Mouse (Mus musculus): ENCODE data around the gene Psg27.
"Not testable (repeated sequence)": the region's sequence is repeated elsewhere in the genome, so short reads cannot be mapped to it uniquely, and the experiment has no call there.

The Psg27 gene

DNA sequence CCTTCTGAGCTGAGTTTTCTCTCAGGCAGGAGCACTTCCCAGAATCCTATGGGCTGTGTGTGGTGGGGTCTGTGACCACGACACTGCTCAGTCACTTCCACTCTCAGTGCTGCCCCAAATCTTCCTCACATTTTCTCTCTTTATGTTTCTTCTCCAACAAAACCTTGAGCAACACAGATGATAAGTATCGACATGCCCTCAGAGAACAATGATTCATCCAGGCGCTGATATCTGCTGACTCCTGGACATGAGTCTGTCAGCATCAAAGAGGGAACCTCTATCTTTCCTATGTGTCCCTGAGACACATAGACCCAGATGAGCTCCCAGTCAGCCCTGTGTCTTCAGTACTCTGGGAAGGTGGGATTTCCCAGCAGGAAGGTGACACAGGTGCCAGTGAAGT is at the start of gene Psg27:
Psg27 (minus strand) TSS at position 101 of the 400 bp plus-strand sequence.
- no peak for DNase-seq (ENCODE audit: low spot score in 2 of 2)

DNA sequence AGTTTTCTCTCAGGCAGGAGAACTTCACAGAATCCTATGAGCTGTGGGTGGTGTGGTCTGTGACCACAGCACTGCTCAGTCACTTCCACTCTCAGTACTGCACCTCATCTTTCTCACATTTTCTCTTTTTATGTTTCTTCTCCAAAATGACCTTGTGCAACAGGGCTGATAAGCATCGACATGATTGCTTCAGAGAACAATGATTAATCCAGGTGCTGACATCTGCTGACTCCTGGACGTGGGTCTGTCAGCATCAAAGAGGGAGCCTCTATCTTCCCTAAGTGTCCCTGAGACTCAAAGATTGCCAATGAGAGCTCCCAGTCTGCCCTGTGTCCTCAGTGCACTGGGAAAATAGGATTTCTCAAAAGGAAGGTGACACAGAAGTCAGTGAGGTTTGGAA is 49.3 kb upstream of the Psg27 start, which contains the start of gene Psg23:
Psg23 (minus strand) TSS at position 101 of the 400 bp plus-strand sequence.
- DNase-seq (ENCODE audit: low spot score in 2 of 2) = not testable (repeated sequence)

DNA sequence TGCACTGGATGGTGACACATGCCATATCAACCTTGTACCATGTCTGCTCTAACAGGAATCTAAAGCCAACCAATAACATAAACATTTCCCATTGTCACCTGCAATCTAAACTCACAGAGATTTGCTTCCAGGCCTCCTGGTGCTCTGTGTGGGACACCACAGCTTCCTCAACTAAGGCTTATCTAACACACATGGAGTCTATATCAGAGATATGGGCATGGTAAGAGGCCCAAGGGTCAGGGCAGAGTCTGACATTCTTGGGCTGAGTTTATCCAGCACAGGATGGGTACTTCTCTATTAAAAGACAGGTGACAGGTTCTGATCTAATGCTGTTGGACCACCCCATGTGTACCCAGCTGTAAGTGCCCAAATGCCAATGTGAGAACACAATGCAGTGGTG is 7.3 kb downstream of the Psg27 start:
- DNase-seq (ENCODE audit: low spot score in 2 of 2) = no peak

DNA sequence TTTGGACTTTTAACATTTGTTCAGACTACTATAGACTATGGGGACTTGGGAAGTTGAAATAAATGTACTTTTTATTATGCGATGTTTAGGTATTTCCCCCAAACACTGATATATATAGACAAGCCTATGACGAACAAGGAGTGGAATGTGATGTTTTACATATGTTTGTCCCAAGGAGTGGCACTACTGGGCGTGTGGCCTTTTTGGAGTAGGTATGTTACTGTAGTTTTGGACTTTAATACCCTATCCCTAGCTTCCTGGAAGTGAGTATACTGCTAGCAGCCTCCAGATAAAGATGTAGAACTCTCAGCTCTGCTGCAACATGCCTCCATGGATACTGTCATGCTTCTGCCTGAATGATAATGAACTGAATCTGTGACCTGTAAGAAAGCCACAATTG is 11.4 kb downstream of the Psg27 start:
- not testable (repeated sequence) for DNase-seq (ENCODE audit: low spot score in 2 of 2)

DNA sequence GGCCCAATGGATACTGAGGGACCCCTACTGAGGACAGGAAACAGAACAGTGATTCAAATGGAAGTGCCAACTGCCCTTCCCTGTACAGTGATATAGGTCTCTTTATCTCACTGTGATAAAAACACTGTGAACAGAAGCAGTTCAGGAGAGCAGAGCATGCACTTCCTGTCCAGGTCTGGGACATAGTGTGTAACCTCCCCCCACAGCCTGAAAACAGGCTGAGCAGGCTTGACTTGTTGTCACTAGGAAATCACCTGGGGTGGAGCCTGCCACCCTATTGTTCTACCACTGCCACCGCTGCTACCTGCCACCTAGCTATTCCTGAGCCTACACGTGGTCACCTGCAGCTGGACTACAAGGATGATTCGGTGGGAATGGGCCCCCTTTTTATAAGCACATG is 33.7 kb downstream of the Psg27 start:
- DNase-seq (ENCODE audit: low spot score in 2 of 2) = no peak

DNA sequence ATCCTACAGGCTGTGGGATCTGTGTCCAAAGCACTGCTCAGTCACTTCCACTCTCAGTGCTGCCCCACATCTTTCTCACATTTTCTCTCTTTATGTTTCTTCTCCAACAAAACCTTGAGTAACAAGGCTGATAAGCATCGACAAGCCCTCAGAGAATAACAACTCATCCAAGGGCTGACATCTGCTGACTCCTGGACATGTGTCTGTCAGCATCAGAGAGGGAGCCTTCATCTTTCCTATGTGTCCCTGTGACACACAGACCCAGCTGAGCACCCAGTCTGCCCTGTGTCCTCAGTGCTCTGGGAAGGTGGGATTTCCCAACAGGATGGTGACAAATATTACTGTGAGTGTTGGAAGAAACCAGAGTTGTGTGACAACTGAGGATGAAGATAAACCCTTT is 34.9 kb downstream of the Psg27 start, which contains the start of gene Psg25:
Psg25 (minus strand) TSS at position 101 of the 400 bp plus-strand sequence.
- DNase-seq (ENCODE audit: low spot score in 2 of 2) = no peak

DNA sequence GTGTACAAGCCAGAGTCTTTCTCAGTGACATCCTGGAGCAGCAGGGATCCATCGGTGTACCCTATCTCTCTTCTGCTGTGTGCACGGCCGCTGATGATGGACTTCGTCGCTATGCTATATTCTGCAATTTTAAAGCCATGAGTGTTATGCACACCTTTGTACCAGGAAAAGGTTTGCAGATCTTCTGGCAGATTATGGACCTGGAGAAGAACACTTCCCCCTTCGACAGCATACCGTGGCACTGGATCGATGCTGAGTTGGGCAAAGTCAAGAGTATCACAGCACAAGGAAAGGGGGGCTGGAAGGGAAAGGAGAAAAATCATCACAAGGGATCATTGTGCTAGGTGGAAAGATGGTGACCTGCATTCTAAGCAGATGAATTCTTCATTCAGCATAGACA is 42.4 kb downstream of the Psg27 start:
- no peak for DNase-seq (ENCODE audit: low spot score in 2 of 2)

DNA sequence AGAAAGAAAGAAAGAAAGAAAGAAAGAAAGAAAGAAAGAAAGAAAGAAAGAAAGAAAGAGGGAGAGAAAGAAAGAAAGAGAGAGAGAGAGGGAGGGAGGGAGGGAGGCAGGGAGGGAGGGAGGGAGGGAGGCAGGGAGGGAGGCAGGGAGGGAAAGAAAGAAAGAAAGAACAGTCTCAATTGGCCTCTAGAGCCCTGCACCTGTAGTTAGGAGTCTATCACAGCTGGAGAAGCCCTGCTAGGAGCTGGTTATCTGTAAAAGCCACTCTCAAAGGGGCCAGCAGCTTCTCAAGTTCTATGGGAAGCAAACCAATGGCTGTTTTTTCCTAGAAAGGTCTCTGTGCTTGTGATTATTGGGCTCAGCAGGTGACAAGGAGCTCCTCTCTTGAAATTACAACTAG is 54.3 kb downstream of the Psg27 start:
- DNase-seq (ENCODE audit: low spot score in 2 of 2) = not testable (repeated sequence)

DNA sequence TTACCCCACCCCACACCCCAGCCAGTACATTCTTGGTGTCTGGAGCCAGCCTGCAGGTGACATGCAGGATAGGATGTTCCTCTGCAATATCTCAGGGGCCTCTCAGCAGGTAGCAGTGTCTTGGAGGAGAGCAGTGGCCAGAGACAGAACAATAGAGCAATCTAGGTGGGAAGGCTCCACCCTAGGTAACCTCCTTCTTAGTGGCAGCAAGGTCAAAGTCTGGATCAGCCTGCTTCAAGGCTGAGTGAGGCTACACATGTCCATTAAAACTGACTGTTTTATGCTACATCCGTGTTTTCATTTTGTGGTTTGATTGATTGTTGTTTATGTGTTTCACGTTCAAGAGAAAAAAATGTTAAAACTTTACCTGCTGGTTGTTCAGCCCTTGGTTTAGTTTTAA is 54.7 kb downstream of the Psg27 start:
- not testable (repeated sequence) for DNase-seq (ENCODE audit: low spot score in 2 of 2)

DNA sequence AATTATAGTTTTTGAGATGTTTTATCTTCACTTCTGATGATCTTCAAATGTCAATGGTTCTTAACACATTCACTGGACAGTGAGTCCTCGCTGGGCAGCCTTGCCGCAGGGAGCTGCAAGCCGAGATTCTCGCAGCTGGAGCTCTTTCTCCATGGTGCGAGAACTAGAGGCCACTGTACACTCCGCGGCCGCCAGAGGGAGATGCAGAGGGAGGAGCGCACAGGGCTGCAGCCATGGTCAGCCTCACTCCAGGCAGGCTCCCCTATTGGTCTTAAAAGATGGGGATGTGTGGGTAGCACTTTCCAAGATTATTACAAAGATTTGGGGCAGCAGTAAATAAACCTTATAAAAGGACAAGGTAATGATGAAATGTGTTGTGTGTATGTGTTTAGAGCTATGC is 55.6 kb downstream of the Psg27 start:
- DNase-seq (ENCODE audit: low spot score in 2 of 2) = no peak

Measured in spleen, postnatal 10 days (tissue).